Mouse (Mus musculus) CH12.LX (cell line): ENCODE measurements around the gene Olfr1133. TPM values are rescaled to one million over a fixed set of nuclear protein-coding genes. Genes with fewer than 3 reads are reported as not detected.
"Not testable (repeated sequence)": the region's sequence is repeated elsewhere in the genome, so short reads cannot be mapped to it uniquely, and the experiment has no call there.

ENCODE experiments used
- DNase-seq: peaks from one replicate; pipeline ENCODE4 v3.0.0-alpha.2; 2013; ENCODE audit errors: extremely low read depth
- H3K27ac ChIP-seq: 2 replicates; pipeline ENCODE4 v1.5.1; 2012; ENCODE audit warnings: low read depth, mild to moderate bottlenecking, control low read depth, moderate library complexity; ENCODE audit not compliant: insufficient read depth
- H3K27me3 ChIP-seq: replicated peaks from 2 replicates; pipeline ENCODE3; 2012; ENCODE audit warnings: inconsistent platforms
- H3K36me3 ChIP-seq, 2 experiments: replicated peaks in 1 of 2; 2 replicates each; pipeline versions ENCODE3 to v1.6.1; 2012; ENCODE audit warnings: inconsistent platforms in 1 of 2, low read length in 1 of 2, mild to moderate bottlenecking in 1 of 2, mixed read lengths in 1 of 2, moderate library complexity in 1 of 2; ENCODE audit not compliant: control insufficient read depth in 1 of 2, insufficient read depth in 1 of 2
- H3K4me1 ChIP-seq, 2 experiments: 2 replicates each; pipeline ENCODE4 v1.6.1; 2012; ENCODE audit warnings: inconsistent platforms in 1 of 2, moderate library complexity in 1 of 2; ENCODE audit not compliant: insufficient read depth in 2 of 2, control insufficient read depth in 1 of 2
- H3K4me2 ChIP-seq: 2 replicates; pipeline ENCODE4 v1.6.1; 2012; ENCODE audit warnings: low read depth, mild to moderate bottlenecking, control low read depth; ENCODE audit not compliant: poor library complexity, insufficient read depth, severe bottlenecking
- H3K4me3 ChIP-seq, 3 experiments: fragments of 150-350 bp in 1 of 3; sonication (generic) in 1 of 3; replicated peaks in 1 of 3; 2 replicates each; pipeline versions ENCODE3 to v1.5.1; 2011 to 2012; ENCODE audit warnings: low read depth in 2 of 3, low read length in 2 of 3, mild to moderate bottlenecking in 2 of 3, moderate library complexity in 2 of 3, control low read depth in 1 of 3, improper control_type of control experiment in 1 of 3, inconsistent platforms in 1 of 3, mixed read lengths in 1 of 3; ENCODE audit not compliant: poor library complexity in 1 of 3
- H3K79me2 ChIP-seq: replicated peaks from 2 replicates; pipeline ENCODE4 v1.6.1; 2012; ENCODE audit warnings: mild to moderate bottlenecking, moderate library complexity; ENCODE audit not compliant: control insufficient read depth, poor library complexity, insufficient read depth, severe bottlenecking; ENCODE audit errors: extremely low read depth
- H3K9ac ChIP-seq: 2 replicates; pipeline ENCODE4 v1.6.1; 2012; ENCODE audit warnings: low read depth, mild to moderate bottlenecking, control low read depth, moderate library complexity; ENCODE audit not compliant: insufficient read depth
- H3K9me3 ChIP-seq: replicated peaks from 2 replicates; pipeline ENCODE3; 2012; ENCODE audit warnings: low read length, inconsistent platforms, mixed read lengths
- CHD1 ChIP-seq: IDR thresholded peaks from 2 replicates; pipeline ENCODE4 v1.6.1; 2012; ENCODE audit warnings: low read depth, low read length, improper control_type of control experiment, inconsistent platforms
- CHD2 ChIP-seq: IDR thresholded peaks from 2 replicates; pipeline ENCODE4 v1.6.1; 2011; ENCODE audit warnings: low read length, improper control_type of control experiment
- CTCF ChIP-seq, 2 experiments: IDR thresholded peaks in 1 of 2; conservative IDR thresholded peaks in 1 of 2; 2 replicates each; pipeline ENCODE4 v1.5.1; 2011 to 2012; ENCODE audit warnings: low read depth in 2 of 2, low read length in 2 of 2, improper control_type of control experiment in 1 of 2, inconsistent platforms in 1 of 2, mild to moderate bottlenecking in 1 of 2, moderate library complexity in 1 of 2
- E2F4 ChIP-seq: IDR thresholded peaks from 2 replicates; pipeline ENCODE4 v1.6.1; 2011; ENCODE audit warnings: low read depth, low read length, improper control_type of control experiment; ENCODE audit not compliant: insufficient replicate concordance
- ETS1 ChIP-seq: conservative IDR thresholded peaks from 2 replicates; pipeline ENCODE4 v1.6.1; 2012; ENCODE audit warnings: low read depth, mild to moderate bottlenecking, inconsistent platforms, low read length, improper control_type of control experiment, moderate library complexity
- IRF4 ChIP-seq: IDR thresholded peaks from 2 replicates; pipeline ENCODE4 v1.6.1; 2014; ENCODE audit warnings: low read depth, mild to moderate bottlenecking, inconsistent platforms, low read length, improper control_type of control experiment
- JUN ChIP-seq: IDR thresholded peaks from 2 replicates; pipeline ENCODE4 v1.6.1; 2011; ENCODE audit warnings: low read depth, mild to moderate bottlenecking, low read length, improper control_type of control experiment, moderate library complexity; ENCODE audit not compliant: insufficient read depth
- MAFK ChIP-seq: IDR thresholded peaks from 2 replicates; pipeline ENCODE4 v1.6.1; 2011; ENCODE audit warnings: low read length, improper control_type of control experiment; ENCODE audit not compliant: insufficient replicate concordance
- MAX ChIP-seq: IDR thresholded peaks from 2 replicates; pipeline ENCODE4 v1.6.1; 2011; ENCODE audit warnings: low read length, improper control_type of control experiment
- MAZ ChIP-seq: IDR thresholded peaks from 2 replicates; pipeline ENCODE4 v1.6.1; 2012; ENCODE audit warnings: low read depth, mild to moderate bottlenecking, inconsistent platforms, low read length, improper control_type of control experiment, moderate library complexity
- MYC ChIP-seq: IDR thresholded peaks from 2 replicates; pipeline ENCODE4 v1.6.1; 2011; ENCODE audit warnings: low read depth, mild to moderate bottlenecking, improper control_type of control experiment, low read length
- PAX5 ChIP-seq: IDR thresholded peaks from 2 replicates; pipeline ENCODE4 v1.6.1; 2012; ENCODE audit warnings: low read length, inconsistent platforms, mixed read lengths
- POLR2A ChIP-seq: IDR thresholded peaks from 2 replicates; pipeline ENCODE4 v1.6.1; 2011; ENCODE audit warnings: low read depth, mild to moderate bottlenecking, improper control_type of control experiment, low read length
- RAD21 ChIP-seq: IDR thresholded peaks from 2 replicates; pipeline ENCODE4 v1.6.1; 2011; ENCODE audit warnings: low read depth, mild to moderate bottlenecking, low read length, improper control_type of control experiment, moderate library complexity
- SMC3 ChIP-seq: IDR thresholded peaks from 2 replicates; pipeline ENCODE4 v1.6.1; 2011; ENCODE audit warnings: low read depth, low read length, improper control_type of control experiment
- TBP ChIP-seq: conservative IDR thresholded peaks from 2 replicates; pipeline ENCODE4 v1.6.1; 2011; ENCODE audit warnings: low read depth, low read length, improper control_type of control experiment
- UBTF ChIP-seq: IDR thresholded peaks from 2 replicates; pipeline ENCODE4 v1.6.1; 2012; ENCODE audit warnings: low read depth, mild to moderate bottlenecking, inconsistent platforms, low read length, improper control_type of control experiment, moderate library complexity
- ZKSCAN1 ChIP-seq: IDR thresholded peaks from 2 replicates; pipeline ENCODE4 v1.6.1; 2012; ENCODE audit warnings: low read depth, inconsistent platforms, low read length, improper control_type of control experiment, borderline replicate concordance
- ZNF384 ChIP-seq: IDR thresholded peaks from 2 replicates; pipeline ENCODE4 v1.6.1; 2012; ENCODE audit warnings: low read depth, low read length, improper control_type of control experiment, inconsistent platforms
- dilution Hi-C: fragments of 300-500 bp; cut with MboI; formaldehyde crosslinking; loops from 2 replicates; pipeline ENCODE4 v1.14.3; 2020; ENCODE audit warnings: low sequenced_read_pairs; ENCODE audit not compliant: extremely low pct_unique_long_range_greater_than_20kb, extremely low pct_ligation_motif_present
- in situ Hi-C: fragments of 300-500 bp; cut with MboI; formaldehyde crosslinking; loops from 3 replicates; pipeline ENCODE4 v1.14.3; 2019; ENCODE audit warnings: low sequenced_read_pairs, low pct_ligation_motif_present, low pct_unique_long_range_greater_than_20kb, mixed read lengths
- polyA plus RNA-seq: library from polyadenylated mRNA; unstranded; fragments of >175 nt; gene quantifications from 2 replicates; pipeline ENCODE4 v1.2.1, GENCODE M21; 2012; ENCODE audit warnings: low read depth; ENCODE audit not compliant: insufficient read length
- total RNA-seq, 2 experiments: library from RNA; depleted of rRNA; stranded (reverse); fragments of 300-350 nt in 1 of 2; fragments of >200 nt in 1 of 2; gene quantifications; 2 replicates each; pipeline ENCODE4 v1.2.3; 2012 to 2014

Olfr1133 gene
- total and polyA plus RNA-seq, 3 experiments: not detected

DNA sequence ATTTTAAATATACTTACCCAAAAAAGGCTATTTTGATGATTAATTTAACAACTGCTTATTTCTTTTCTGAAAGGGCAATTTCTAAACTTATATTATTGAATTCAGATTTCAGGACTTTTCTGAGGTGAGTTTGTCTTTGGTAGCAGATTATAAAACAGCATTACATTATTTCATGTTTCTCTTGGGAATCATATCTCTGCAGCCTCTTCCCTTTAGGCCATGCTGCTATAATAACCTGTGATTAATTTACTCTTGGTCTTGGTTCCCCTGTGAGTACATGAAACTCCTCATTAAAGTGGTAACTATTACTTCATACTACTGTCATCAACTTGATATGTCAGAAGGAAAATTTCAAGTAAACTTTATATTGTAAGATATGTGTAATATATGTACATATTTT lies 9.7 kb downstream of the Olfr1133 start, which contains the start of gene Olfr1132:
TSS of gene Olfr1132 (minus strand) at position 101 of the 400 bp plus-strand sequence.
- no peak for DNase-seq

DNA sequence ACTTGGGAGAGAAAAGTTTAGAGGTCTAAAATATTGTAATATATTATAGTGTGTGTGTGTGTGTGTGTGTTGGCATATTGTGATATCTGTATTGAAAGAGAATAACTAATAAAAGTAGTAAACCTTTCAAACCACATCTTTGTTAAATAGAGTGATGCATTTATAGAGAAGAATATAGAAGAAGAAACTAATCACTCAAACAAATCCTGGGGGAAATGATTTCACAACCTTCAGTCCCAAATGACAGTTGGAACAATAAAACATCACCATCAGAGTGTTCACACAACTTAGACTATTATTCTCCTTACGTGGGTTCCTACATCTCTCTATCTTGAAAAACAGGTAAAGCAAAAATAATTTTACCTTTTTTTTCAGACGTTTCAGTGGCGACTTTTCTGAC lies 20.4 kb downstream of the Olfr1133 start, which contains the start of gene Olfr1131:
TSS of gene Olfr1131 (plus strand) at position 301 of the 400 bp plus-strand sequence.
- no peak for TF ChIP-seq POLR2A
- no peak for TF ChIP-seq ZKSCAN1
- TF ChIP-seq E2F4: no peak
- TF ChIP-seq MAX: no peak
- no peak for TF ChIP-seq JUN
- TF ChIP-seq ZNF384: no peak
- no peak for TF ChIP-seq MAZ
- TF ChIP-seq PAX5: no peak
- no peak for TF ChIP-seq MYC
- TF ChIP-seq TBP: no peak
- no peak for TF ChIP-seq UBTF
- no peak for TF ChIP-seq ETS1
- no peak for TF ChIP-seq CTCF (conservative IDR thresholded peaks at IDR 0.05 in 1 of 2, IDR thresholded peaks at IDR 0.05 in 1 of 2; ENCODE audit: low read depth in 2 of 2, low read length in 2 of 2)
- no peak for TF ChIP-seq MAFK
- TF ChIP-seq CHD2: no peak
- TF ChIP-seq CHD1: no peak
- TF ChIP-seq IRF4: no peak
- TF ChIP-seq SMC3: no peak
- no peak for DNase-seq
- no peaks in the 10 kb centered on the region for H3K27me3 ChIP-seq
- H3K79me2 ChIP-seq: no peaks in the 10 kb centered on the region
- dilution Hi-C loops: no loop called here
- no peak within 1 kb of the TSS for H3K4me2 ChIP-seq
- H3K4me1 ChIP-seq: no peaks in the 10 kb centered on the region
- no peak within 1 kb of the TSS for H3K4me3 ChIP-seq
- H3K9ac ChIP-seq: no peak within 1 kb of the TSS
- H3K9me3 ChIP-seq: peaks cover 10% of the 10 kb centered on the region
- no peaks in the 10 kb centered on the region for H3K36me3 ChIP-seq
- in situ Hi-C loops: no loop called here
- H3K27ac ChIP-seq: no peak within 1 kb of the TSS

More for the DNA sequence above, 9.7 kb downstream of the Olfr1133 start, which contains the start of gene Olfr1132:
- Histone ChIP-seq H3K27me3 (no peaks in the 10 kb centered on the region), H3K4me3 (no peak within 1 kb of the TSS), H3K4me2 (no peak within 1 kb of the TSS), H3K36me3 (no peaks in the 10 kb centered on the region), H3K4me1 (no peaks in the 10 kb centered on the region)
- dilution Hi-C loops: no loop called here
- no peak for TF ChIP-seq RAD21
- TF ChIP-seq, all 38 proteins: peak for 0
- no peak within 1 kb of the TSS for H3K9ac ChIP-seq
- no peaks in the 10 kb centered on the region for H3K79me2 ChIP-seq
- H3K9me3 ChIP-seq: peaks cover 16% of the 10 kb centered on the region
- no peak within 1 kb of the TSS for H3K27ac ChIP-seq
- in situ Hi-C loops: no loop called here

DNA sequence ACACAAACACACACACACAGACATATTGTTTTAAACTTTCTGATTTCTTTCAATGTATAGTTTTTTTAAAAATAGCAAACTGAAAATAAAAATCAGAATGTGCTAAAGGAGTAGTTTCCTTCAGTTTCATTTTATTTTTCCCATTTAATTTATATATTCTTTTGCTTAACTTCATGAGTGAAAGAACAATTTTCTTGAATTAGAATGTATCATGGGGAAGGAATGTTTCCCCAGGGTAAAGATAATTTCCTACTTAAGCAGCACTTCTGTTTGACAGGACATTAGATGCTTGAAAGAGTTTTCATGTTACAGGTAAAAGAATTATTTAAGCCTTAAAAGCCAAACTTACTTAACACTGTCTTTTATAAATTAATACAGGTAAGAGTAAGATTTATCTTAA lies 41.3 kb downstream of the Olfr1133 start, which contains the start of gene Olfr1130:
TSS of gene Olfr1130 (plus strand) at position 301 of the 400 bp plus-strand sequence.
- dilution Hi-C loops, H3K4me3 ChIP-seq, in situ Hi-C loops: not testable (repeated sequence)

More for the DNA sequence above, 41.3 kb downstream of the Olfr1133 start, which contains the start of gene Olfr1130:
- H3K27ac ChIP-seq, H3K27me3 ChIP-seq, H3K4me1 ChIP-seq, DNase-seq, H3K4me2 ChIP-seq, H3K79me2 ChIP-seq, H3K9ac ChIP-seq, H3K36me3 ChIP-seq: not testable (repeated sequence)
- H3K9me3 ChIP-seq: peaks cover 17% of the 10 kb centered on the region
